Mouse (Mus musculus) thymus, postnatal 14 days (tissue): ENCODE results near the gene Kcnk5.

Source experiments
- DNase-seq: peaks from one replicate; pipeline ENCODE4 v3.0.0; 2021

The Kcnk5 gene

GRCm38 (mm10) chr14:20201066-20201683 lies 19.6 kb upstream of the Kcnk5 start:
- DNase-seq: no peak

- DNase-seq: no peak
Measured at GRCm38 (mm10) chr14:20193103-20193715, 11.6 kb upstream of the Kcnk5 start.

- DNase-seq: no peak
Measured at GRCm38 (mm10) chr14:20191136-20191735, 9.6 kb upstream of the Kcnk5 start.

GRCm38 (mm10) chr14:20189751-20190150 lies 8.1 kb upstream of the Kcnk5 start:
- DNase-seq: no peak

- DNase-seq: no peak
Measured at GRCm38 (mm10) chr14:20185426-20185825, 3.8 kb upstream of the Kcnk5 start.

- no peak for DNase-seq
Measured at GRCm38 (mm10) chr14:20183701-20184100, 2.1 kb upstream of the Kcnk5 start.

GRCm38 (mm10) chr14:20182596-20182995 lies 987 bp upstream of the Kcnk5 start:
- no peak for DNase-seq

- peak; percentile 40 for DNase-seq
Measured at GRCm38 (mm10) chr14:20180751-20181162, 852 bp downstream of the Kcnk5 start.

- DNase-seq: no peak
Measured at GRCm38 (mm10) chr14:20180304-20180703, 1.3 kb downstream of the Kcnk5 start.

GRCm38 (mm10) chr14:20179731-20180280 lies 1.8 kb downstream of the Kcnk5 start:
- no peak for DNase-seq

GRCm38 (mm10) chr14:20179080-20179479 lies 2.5 kb downstream of the Kcnk5 start:
- no peak for DNase-seq

GRCm38 (mm10) chr14:20178593-20178992 lies 3.0 kb downstream of the Kcnk5 start:
- no peak for DNase-seq

GRCm38 (mm10) chr14:20177494-20178123 lies 4.0 kb downstream of the Kcnk5 start:
- DNase-seq: no peak

- no peak for DNase-seq
Measured at GRCm38 (mm10) chr14:20175705-20176104, 5.9 kb downstream of the Kcnk5 start.

- DNase-seq: no peak
Measured at GRCm38 (mm10) chr14:20175114-20175513, 6.5 kb downstream of the Kcnk5 start.

GRCm38 (mm10) chr14:20174696-20175095 lies 6.9 kb downstream of the Kcnk5 start:
- no peak for DNase-seq

GRCm38 (mm10) chr14:20173873-20174490 lies 7.6 kb downstream of the Kcnk5 start:
- DNase-seq: no peak

GRCm38 (mm10) chr14:20172924-20173323 lies 8.7 kb downstream of the Kcnk5 start:
- DNase-seq: no peak

GRCm38 (mm10) chr14:20172509-20172908 lies 9.1 kb downstream of the Kcnk5 start:
- DNase-seq: no peak

GRCm38 (mm10) chr14:20171840-20172239 lies 9.8 kb downstream of the Kcnk5 start:
- no peak for DNase-seq

GRCm38 (mm10) chr14:20169251-20169650 lies 12.4 kb downstream of the Kcnk5 start:
- no peak for DNase-seq

- no peak for DNase-seq
Measured at GRCm38 (mm10) chr14:20168478-20168877, 13.1 kb downstream of the Kcnk5 start.

- no peak for DNase-seq
Measured at GRCm38 (mm10) chr14:20168054-20168453, 13.6 kb downstream of the Kcnk5 start.
